Mouse (Mus musculus): Measurements from ENCODE around the gene Mrnip. TPM values are rescaled to one million over a fixed set of nuclear protein-coding genes. Genes with fewer than 3 reads are reported as not detected.

Mrnip gene
- polyA plus RNA-seq, 1 experiment: 0.79 TPM

GRCm38 (mm10) chr11:50145529-50145928 is 28.7 kb upstream of the Mrnip start:
- Histone ChIP-seq H3K36me3 (ENCODE audit: control insufficient read depth) (peaks cover 82% of the 10 kb centered on the region), H3K4me1 (ENCODE audit: control insufficient read depth) (peaks cover 3% of the 10 kb centered on the region; the same call in 1 of the 2 replicates), H3K27me3 (ENCODE audit: control insufficient read depth) (no peaks in the 10 kb centered on the region), H3K4me3 (replicated peaks) (no peak overlapping the region), H3K9me3 (ENCODE audit: control insufficient read depth, low read length) (no peaks in the 10 kb centered on the region)
- TF ChIP-seq TAL1 (IDR thresholded peaks at IDR 0.05; ENCODE audit: low read length): no peak
- no peak for TF ChIP-seq GATA1 (IDR thresholded peaks at IDR 0.05; ENCODE audit: low read length)

- Histone ChIP-seq H3K36me3 (ENCODE audit: control insufficient read depth) (peaks cover 80% of the 10 kb centered on the region), H3K4me1 (ENCODE audit: control insufficient read depth) (peaks cover 3% of the 10 kb centered on the region; the same call in 1 of the 2 replicates), H3K27me3 (ENCODE audit: control insufficient read depth) (no peaks in the 10 kb centered on the region), H3K4me3 (replicated peaks) (no peak overlapping the region), H3K9me3 (ENCODE audit: control insufficient read depth, low read length) (no peaks in the 10 kb centered on the region)
- TF ChIP-seq TAL1 (IDR thresholded peaks at IDR 0.05; ENCODE audit: low read length) (no peak), GATA1 (IDR thresholded peaks at IDR 0.05; ENCODE audit: low read length) (no peak)
Measured at GRCm38 (mm10) chr11:50146121-50146520, 28.1 kb upstream of the Mrnip start.

- H3K4me1 ChIP-seq (ENCODE audit: control insufficient read depth): peaks cover 3% of the 10 kb centered on the region; the same call in 1 of the 2 replicates
- peaks cover 83% of the 10 kb centered on the region for H3K36me3 ChIP-seq (ENCODE audit: control insufficient read depth)
- no peak for TF ChIP-seq GATA1 (IDR thresholded peaks at IDR 0.05; ENCODE audit: low read length)
- no peak for TF ChIP-seq TAL1 (IDR thresholded peaks at IDR 0.05; ENCODE audit: low read length)
- H3K9me3 ChIP-seq (ENCODE audit: control insufficient read depth, low read length): no peaks in the 10 kb centered on the region
- H3K4me3 ChIP-seq (replicated peaks): no peak overlapping the region
- H3K27me3 ChIP-seq (ENCODE audit: control insufficient read depth): no peaks in the 10 kb centered on the region
Measured at GRCm38 (mm10) chr11:50147267-50147957, 26.8 kb upstream of the Mrnip start.

- peaks cover 83% of the 10 kb centered on the region for H3K36me3 ChIP-seq (ENCODE audit: control insufficient read depth)
- no peaks in the 10 kb centered on the region for H3K27me3 ChIP-seq (ENCODE audit: control insufficient read depth)
- TF ChIP-seq GATA1 (IDR thresholded peaks at IDR 0.05; ENCODE audit: low read length): no peak
- no peak for TF ChIP-seq TAL1 (IDR thresholded peaks at IDR 0.05; ENCODE audit: low read length)
Measured at GRCm38 (mm10) chr11:50147958-50148476, 26.2 kb upstream of the Mrnip start.

GRCm38 (mm10) chr11:50149200-50149599 is 25.0 kb upstream of the Mrnip start:
- Histone ChIP-seq H3K4me1 (ENCODE audit: control insufficient read depth) (peaks cover 3% of the 10 kb centered on the region; the same call in 1 of the 2 replicates), H3K27me3 (ENCODE audit: control insufficient read depth) (no peaks in the 10 kb centered on the region), H3K9me3 (ENCODE audit: control insufficient read depth, low read length) (no peaks in the 10 kb centered on the region), H3K36me3 (ENCODE audit: control insufficient read depth) (peaks cover 86% of the 10 kb centered on the region), H3K4me3 (replicated peaks) (no peak overlapping the region)
- TF ChIP-seq TAL1 (IDR thresholded peaks at IDR 0.05; ENCODE audit: low read length) (no peak), GATA1 (IDR thresholded peaks at IDR 0.05; ENCODE audit: low read length) (no peak)

More at GRCm38 (mm10) chr11:50147958-50148476, 26.2 kb upstream of the Mrnip start:
- H3K4me1 ChIP-seq (ENCODE audit: control insufficient read depth): peaks cover 3% of the 10 kb centered on the region; the same call in 1 of the 2 replicates
- no peak overlapping the region for H3K4me3 ChIP-seq (replicated peaks)
- no peaks in the 10 kb centered on the region for H3K9me3 ChIP-seq (ENCODE audit: control insufficient read depth, low read length)

- no peak overlapping the region for H3K4me3 ChIP-seq (replicated peaks)
- H3K27me3 ChIP-seq (ENCODE audit: control insufficient read depth): no peaks in the 10 kb centered on the region
- peaks cover 3% of the 10 kb centered on the region; the same call in 1 of the 2 replicates for H3K4me1 ChIP-seq (ENCODE audit: control insufficient read depth)
- peaks cover 88% of the 10 kb centered on the region for H3K36me3 ChIP-seq (ENCODE audit: control insufficient read depth)
- H3K9me3 ChIP-seq (ENCODE audit: control insufficient read depth, low read length): no peaks in the 10 kb centered on the region
- TF ChIP-seq TAL1 (IDR thresholded peaks at IDR 0.05; ENCODE audit: low read length): no peak
- no peak for TF ChIP-seq GATA1 (IDR thresholded peaks at IDR 0.05; ENCODE audit: low read length)
Measured at GRCm38 (mm10) chr11:50149603-50150150, 24.6 kb upstream of the Mrnip start.

- TF ChIP-seq GATA1 (IDR thresholded peaks at IDR 0.05; ENCODE audit: low read length): no peak
- TF ChIP-seq TAL1 (IDR thresholded peaks at IDR 0.05; ENCODE audit: low read length): no peak
- Histone ChIP-seq H3K36me3 (ENCODE audit: control insufficient read depth) (peaks cover 85% of the 10 kb centered on the region), H3K4me1 (ENCODE audit: control insufficient read depth) (peaks cover 3% of the 10 kb centered on the region; the same call in 1 of the 2 replicates), H3K27me3 (ENCODE audit: control insufficient read depth) (no peaks in the 10 kb centered on the region), H3K4me3 (replicated peaks) (no peak overlapping the region), H3K9me3 (ENCODE audit: control insufficient read depth, low read length) (no peaks in the 10 kb centered on the region)
Measured at GRCm38 (mm10) chr11:50151374-50151773, 22.9 kb upstream of the Mrnip start.

GRCm38 (mm10) chr11:50154166-50154565 is 20.1 kb upstream of the Mrnip start:
- Histone ChIP-seq H3K4me1 (ENCODE audit: control insufficient read depth) (no peaks in the 10 kb centered on the region), H3K4me3 (replicated peaks) (no peak overlapping the region), H3K36me3 (ENCODE audit: control insufficient read depth) (peaks cover 89% of the 10 kb centered on the region), H3K27me3 (ENCODE audit: control insufficient read depth) (no peaks in the 10 kb centered on the region), H3K9me3 (ENCODE audit: control insufficient read depth, low read length) (no peaks in the 10 kb centered on the region)
- TF ChIP-seq GATA1 (IDR thresholded peaks at IDR 0.05; ENCODE audit: low read length) (no peak), TAL1 (IDR thresholded peaks at IDR 0.05; ENCODE audit: low read length) (no peak)

GRCm38 (mm10) chr11:50154777-50155520 is 19.3 kb upstream of the Mrnip start:
- Histone ChIP-seq H3K9me3 (ENCODE audit: control insufficient read depth, low read length) (no peaks in the 10 kb centered on the region), H3K27me3 (ENCODE audit: control insufficient read depth) (no peaks in the 10 kb centered on the region), H3K4me3 (replicated peaks) (no peak overlapping the region), H3K36me3 (ENCODE audit: control insufficient read depth) (peaks cover 89% of the 10 kb centered on the region), H3K4me1 (ENCODE audit: control insufficient read depth) (no peaks in the 10 kb centered on the region)
- TF ChIP-seq TAL1 (IDR thresholded peaks at IDR 0.05; ENCODE audit: low read length) (no peak), GATA1 (IDR thresholded peaks at IDR 0.05; ENCODE audit: low read length) (no peak)
